8 mouse cellular contexts compared by ENCODE assay signal in the genomic region with DNA sequence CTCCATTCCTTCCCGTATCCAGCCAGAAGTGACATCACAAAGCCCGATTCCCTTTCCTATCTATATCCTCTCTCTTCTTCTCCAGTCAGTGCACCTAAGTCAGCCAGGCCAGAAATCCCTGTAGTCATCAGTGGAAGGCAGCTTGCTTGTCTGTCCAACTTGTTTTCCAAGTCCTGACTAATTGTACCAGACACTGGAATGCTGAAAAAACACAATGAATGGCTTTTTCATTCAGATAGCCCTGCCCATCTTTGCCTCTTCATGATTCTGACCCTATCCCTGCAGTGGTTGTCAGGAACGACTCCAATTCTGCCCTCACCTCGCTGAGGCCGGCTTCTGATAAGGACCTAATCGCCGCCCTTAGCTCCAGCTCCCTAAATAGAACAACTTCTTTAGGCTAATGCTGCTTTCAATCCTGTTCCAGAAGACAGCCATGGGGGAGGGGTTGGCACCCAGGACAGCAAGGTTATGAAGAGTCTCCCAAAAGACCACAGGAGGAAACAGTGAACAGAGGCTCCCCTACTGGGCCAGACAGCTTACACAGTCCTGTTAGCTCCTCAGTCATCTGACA.
DNase-seq lines count a peak whose midpoint lies in the region; ATAC-seq and TF ChIP-seq lines count a peak whose summit lies in the region.

No protein-coding gene starts in this region.

- H3K79me2 ChIP-seq in macrophage (ENCODE audit: inconsistent target): peaks cover 100% of the 10 kb centered on the region

- no peak overlapping the region for H3K9ac ChIP-seq in hindbrain, embryonic 12.5 days
- no peak overlapping the region for H3K9ac ChIP-seq in hindbrain, embryonic 14.5 days
- peak overlapping the region; percentile 23; the same call in 1 of the 2 replicates for H3K9ac ChIP-seq in ES-E14 (ENCODE audit: insufficient read depth, low read depth, low read length, poor library complexity, severe bottlenecking)
- H3K9ac ChIP-seq in heart, embryonic 12.5 days: peak overlapping the region; percentile 65

- H3K4me3 ChIP-seq in hindbrain, embryonic 12.5 days: no peak overlapping the region
- H3K4me3 ChIP-seq in hindbrain, embryonic 14.5 days (replicated peaks; ENCODE audit: low read length): no peak overlapping the region
- H3K4me3 ChIP-seq in ES-E14 (ENCODE audit: insufficient read depth in 1 of 2, low read depth in 1 of 2, low read length in 2 of 2, poor library complexity in 1 of 2, severe bottlenecking in 1 of 2): no peak overlapping the region; a peak in 1 of 4 replicates
- peak overlapping the region; percentile 38 for H3K4me3 ChIP-seq in heart, embryonic 12.5 days
- no peak overlapping the region for H3K4me3 ChIP-seq in macrophage (ENCODE audit: inconsistent target)

- H3K4me2 ChIP-seq in hindbrain, embryonic 12.5 days (replicated peaks): no peak overlapping the region
- H3K4me2 ChIP-seq in hindbrain, embryonic 14.5 days (replicated peaks): no peak overlapping the region
- peak overlapping the region; percentile 66 for H3K4me2 ChIP-seq in heart, embryonic 12.5 days

- 0 out of 2 replicates have a peak overlapping the region, but pooled peaks have one; percentile 40 for H3K27ac ChIP-seq in hindbrain, embryonic 12.5 days
- no peak overlapping the region for H3K27ac ChIP-seq in hindbrain, embryonic 14.5 days
- H3K27ac ChIP-seq in ES-E14 (ENCODE audit: insufficient read depth, low read depth, low read length, poor library complexity, severe bottlenecking) (peak overlapping the region; percentile 48; the same call in 1 of the 2 replicates), macrophage (peak overlapping the region; percentile 95)
- peak overlapping the region; percentile 99 for H3K27ac ChIP-seq in heart, embryonic 12.5 days (ENCODE audit: poor library complexity, severe bottlenecking)

- H3K27me3 ChIP-seq in hindbrain, embryonic 12.5 days: no peaks in the 10 kb centered on the region
- no peaks in the 10 kb centered on the region for H3K27me3 ChIP-seq in hindbrain, embryonic 14.5 days (ENCODE audit: control insufficient read depth, insufficient read depth, low read length)
- no peaks in the 10 kb centered on the region for H3K27me3 ChIP-seq in heart, embryonic 12.5 days (replicated peaks)

- no peaks in the 10 kb centered on the region for H3K36me3 ChIP-seq in hindbrain, embryonic 12.5 days
- H3K36me3 ChIP-seq in hindbrain, embryonic 14.5 days (replicated peaks; ENCODE audit: control insufficient read depth, insufficient read depth): no peaks in the 10 kb centered on the region
- H3K36me3 ChIP-seq in ES-E14 (ENCODE audit: control insufficient read depth, insufficient read depth, low read length, poor library complexity, severe bottlenecking): no peaks in the 10 kb centered on the region
- H3K36me3 ChIP-seq in heart, embryonic 12.5 days: no peaks in the 10 kb centered on the region
- H3K36me3 ChIP-seq in macrophage (ENCODE audit: inconsistent target): no peaks in the 10 kb centered on the region

- H3K4me1 ChIP-seq in hindbrain, embryonic 12.5 days: peaks cover 18% of the 10 kb centered on the region
- H3K4me1 ChIP-seq in hindbrain, embryonic 14.5 days (replicated peaks; ENCODE audit: control insufficient read depth, insufficient read depth, low read length): peaks cover 8% of the 10 kb centered on the region; the same call in 1 of the 2 replicates
- peaks cover 6 to 24% of the 10 kb centered on the region in 2 experiments for H3K4me1 ChIP-seq in ES-E14 (ENCODE audit: control insufficient read depth in 2 of 2, insufficient read depth in 2 of 2, low read length in 2 of 2, poor library complexity in 1 of 2)
- peaks cover 62% of the 10 kb centered on the region for H3K4me1 ChIP-seq in heart, embryonic 12.5 days (replicated peaks)

- in situ Hi-C loops in ES-E14 (cut with MboI; ENCODE audit: low sequenced_read_pairs in 2 of 2, unreplicated experiment in 2 of 2): no loop called here

- no peaks in the 10 kb centered on the region for H3K9me3 ChIP-seq in hindbrain, embryonic 12.5 days (replicated peaks)
- H3K9me3 ChIP-seq in hindbrain, embryonic 14.5 days (ENCODE audit: control insufficient read depth, low read length): no peaks in the 10 kb centered on the region
- no peaks in the 10 kb centered on the region for H3K9me3 ChIP-seq in ES-E14 (ENCODE audit: control insufficient read depth, insufficient read depth, low read depth, low read length)
- no peaks in the 10 kb centered on the region for H3K9me3 ChIP-seq in heart, embryonic 12.5 days (replicated peaks)

- WGBS in hindbrain, embryonic 12.5 days: 44% methylated on average over 7 of the region's 7 CpGs
- 44% methylated on average over 7 of the region's 7 CpGs for WGBS in hindbrain, embryonic 14.5 days
- WGBS in heart, embryonic 12.5 days: 2% methylated on average over 7 of the region's 7 CpGs
- WGBS in macrophage (ENCODE audit: missing documents): 80% methylated on average over 7 of the region's 7 CpGs

- ATAC-seq in hindbrain, embryonic 12.5 days (ENCODE audit: low FRiP score): no peak
- no peak for ATAC-seq in hindbrain, embryonic 14.5 days (ENCODE audit: low FRiP score)
- ATAC-seq in heart, embryonic 12.5 days (ENCODE audit: insufficient number of reproducible peaks, low FRiP score): peak; percentile 63

- no peak for DNase-seq in hindbrain, embryonic 14.5 days (ENCODE audit: low spot score)
- no peak for DNase-seq in ES-E14 (ENCODE audit: low read depth, low spot score)
- DNase-seq in left cerebral cortex, adult 9 months (ENCODE audit: low spot score in 2 of 2): no peak
- no peak for DNase-seq in spleen, adult 12 weeks (ENCODE audit: low spot score)
- DNase-seq in adrenal gland, postnatal 4 days (ENCODE audit: low spot score in 2 of 2): no peak

TF ChIP-seq in ES-E14, 5 proteins besides CTCF, POLR2A, EP300 and RAD21:
- TF ChIP-seq ZC3H11A (IDR thresholded peaks at IDR 0.05; ENCODE audit: borderline replicate concordance, low read depth, low read length) (no peak), ZNF384 (IDR thresholded peaks at IDR 0.05; ENCODE audit: low read depth, low read length) (no peak), HCFC1 (IDR thresholded peaks at IDR 0.05; ENCODE audit: borderline replicate concordance, insufficient read depth, low read length) (no peak), CHD2 (IDR thresholded peaks at IDR 0.05; ENCODE audit: low read depth, low read length) (no peak), MAFK (IDR thresholded peaks at IDR 0.05; ENCODE audit: insufficient read depth, low read depth, low read length) (no peak)

Comparison
In these comparisons a context has a peak if more than half of its experiments do, and no peak if none do; other contexts are left out.
1. H3K9ac ChIP-seq: peak in ES-E14 (single experiment) and heart, embryonic 12.5 days (single experiment); none in hindbrain, embryonic 12.5 days (single experiment) and hindbrain, embryonic 14.5 days (single experiment).